Mouse (Mus musculus) neural tube, embryonic 13.5 days (tissue): ENCODE results near the gene C530025M09Rik. TPM values are rescaled to one million over a fixed set of nuclear protein-coding genes. Genes with fewer than 3 reads are reported as not detected.

Source experiments
- polyA plus RNA-seq: library from polyadenylated mRNA; unstranded; fragments of >200 nt; fragmentation: Nextera tagmentation; extraction: Ambion mirVana; gene quantifications from 2 replicates; pipeline ENCODE4 v1.2.1, GENCODE M21; 2015

Gene C530025M09Rik
- polyA plus RNA-seq, 1 experiment from 2014 or later: 1.8 TPM

Other genes starting within 250 kb of the C530025M09Rik start
- gene Syndig1, start 2.0 kb downstream of the C530025M09Rik start, polyA plus RNA-seq: 35.7 and 36.1 TPM in 2 replicates